Mouse (Mus musculus): ENCODE results near the gene Mthfd1l.

Mthfd1l gene

GRCm38 (mm10) chr10:4153031-4153430 lies 180.1 kb downstream of the Mthfd1l start:
- no peak for DNase-seq (ENCODE audit: low spot score in 2 of 2)

- no peak for DNase-seq (ENCODE audit: low spot score in 2 of 2)
These were observed 181.1 kb downstream of the Mthfd1l start for GRCm38 (mm10) chr10:4154035-4154434.

DNA sequence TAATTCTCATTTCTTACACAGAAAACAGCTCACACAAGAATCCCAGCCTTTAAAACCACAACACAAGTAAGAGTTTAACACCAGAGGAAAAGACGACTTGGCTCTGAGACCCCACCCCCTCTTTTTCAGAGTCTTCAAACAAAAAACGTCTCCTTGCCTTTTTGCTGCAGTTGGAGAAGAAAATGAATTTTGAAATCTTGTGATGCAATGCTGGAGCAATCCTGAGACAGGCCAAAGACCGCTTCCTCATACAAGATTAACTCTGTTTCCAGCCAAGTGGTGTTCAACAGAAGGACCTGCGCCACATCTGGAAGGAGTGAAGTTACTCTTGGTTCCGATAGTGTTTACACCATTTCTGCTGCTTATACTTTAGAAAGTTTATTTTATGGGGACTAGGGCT lies 182.6 kb downstream of the Mthfd1l start:
- no peak for DNase-seq (ENCODE audit: low spot score in 2 of 2)

DNA sequence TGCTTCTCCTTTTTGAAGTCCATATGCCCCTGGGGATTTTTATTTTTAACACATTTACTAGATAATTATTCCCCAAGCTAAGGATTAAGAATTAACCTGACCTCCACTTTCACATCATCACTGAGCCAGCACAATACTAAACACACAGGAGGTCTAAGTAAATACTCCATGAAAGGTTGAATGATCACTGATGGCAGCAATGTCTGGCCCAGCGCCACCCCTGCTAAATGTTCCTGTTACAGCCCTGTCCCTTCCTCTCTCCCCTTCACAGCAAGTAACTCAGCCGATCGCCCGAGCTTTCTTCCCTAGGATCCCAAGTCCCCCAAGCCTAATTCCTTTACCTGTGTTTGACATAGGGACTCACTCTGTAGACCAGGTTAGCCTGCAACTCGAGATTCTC lies 185.6 kb downstream of the Mthfd1l start:
- no peak for DNase-seq (ENCODE audit: low spot score in 2 of 2)

DNA sequence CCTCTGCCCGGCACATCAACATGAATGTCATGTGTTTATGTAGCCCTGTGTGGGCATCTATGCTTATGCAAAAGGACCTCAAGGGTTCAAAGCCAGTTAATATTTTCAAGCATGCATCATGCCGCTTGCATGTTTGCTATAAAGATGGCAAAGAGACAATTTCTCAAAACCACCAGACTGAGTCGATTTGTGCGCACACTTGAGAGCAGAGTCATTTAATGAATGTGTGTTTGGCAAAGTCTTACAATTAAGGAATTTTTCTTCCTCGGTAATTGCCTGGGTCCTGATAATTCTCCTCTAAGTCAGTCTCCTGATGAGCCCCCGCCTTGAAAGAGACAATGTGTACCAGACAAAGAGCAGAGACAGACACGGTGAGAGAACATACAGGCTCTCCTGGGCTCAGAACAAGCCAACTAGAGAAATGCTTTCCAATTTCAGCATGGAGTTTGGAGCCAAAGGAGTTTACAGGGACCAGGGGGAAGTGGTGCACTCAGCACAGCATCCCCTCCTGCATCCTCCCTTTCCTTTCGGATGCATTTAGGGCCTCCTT lies 186.7 kb downstream of the Mthfd1l start:
- DNase-seq (ENCODE audit: low spot score in 2 of 2), result no peak

DNA sequence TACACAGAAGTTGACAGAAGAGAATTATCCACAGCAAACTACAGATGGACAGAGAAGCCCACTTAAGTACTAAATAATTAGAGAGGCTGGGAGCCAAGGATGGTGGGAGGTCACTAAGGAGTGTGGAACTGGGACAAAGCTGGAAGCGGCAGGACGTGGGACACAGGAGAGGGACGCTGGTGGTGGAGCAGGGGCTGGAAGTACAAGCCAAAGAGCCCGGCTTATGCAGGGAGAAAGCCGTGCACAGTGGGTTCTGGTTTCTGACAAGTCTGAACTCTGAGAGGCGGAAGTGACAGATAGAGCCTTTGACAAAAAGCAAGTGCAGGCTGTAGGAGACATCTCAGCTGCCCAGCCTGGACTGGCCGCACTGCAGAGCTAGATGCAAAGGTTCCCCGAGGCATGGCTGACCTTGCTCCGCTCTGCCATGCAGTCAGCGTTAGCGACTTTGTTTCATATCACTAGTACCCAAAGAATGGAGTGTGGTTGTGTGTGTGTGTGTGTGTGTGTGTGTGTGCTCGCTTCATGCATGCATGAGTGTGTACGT lies 187.4 kb downstream of the Mthfd1l start:
- no peak for DNase-seq (ENCODE audit: low spot score in 2 of 2)

DNA sequence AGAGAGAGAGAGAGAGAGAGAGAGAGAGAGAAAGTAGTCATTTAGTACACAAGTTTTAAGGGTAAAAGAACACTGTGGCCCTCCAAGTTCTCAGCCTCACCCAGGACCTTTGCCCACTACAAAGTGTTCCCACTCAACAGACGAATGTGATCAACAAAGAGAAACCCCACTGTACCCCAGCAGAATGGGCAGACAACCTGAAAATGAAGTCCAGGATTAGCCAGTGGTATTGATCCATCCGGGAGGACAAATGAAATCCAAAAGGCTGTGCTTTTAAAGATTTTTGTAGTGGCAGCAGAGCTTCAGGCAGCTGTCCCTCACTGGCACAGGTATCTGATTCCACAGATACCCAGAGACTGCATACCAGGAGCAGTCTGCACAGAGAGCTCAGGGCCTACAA lies 189.1 kb downstream of the Mthfd1l start:
- no peak for DNase-seq (ENCODE audit: low spot score in 2 of 2)

DNA sequence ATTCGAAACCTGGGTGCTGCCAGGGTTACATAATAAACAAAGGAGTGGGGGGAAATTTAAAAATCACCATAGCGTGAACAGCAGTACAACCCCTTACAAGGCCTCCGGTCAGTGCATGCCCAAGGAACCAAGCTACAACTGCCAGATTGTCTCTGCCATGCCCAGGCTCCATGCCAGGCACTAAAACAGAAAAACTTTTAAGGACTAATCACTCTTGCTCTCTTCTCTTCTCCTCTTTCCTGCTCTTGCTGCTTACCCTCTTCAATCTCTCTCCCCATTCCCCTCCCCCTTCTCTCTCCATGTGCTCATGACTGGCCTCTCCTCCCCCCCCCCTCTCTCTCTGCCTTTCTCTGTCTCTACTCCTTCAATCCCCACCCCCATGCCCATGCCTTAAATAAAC lies 190.1 kb downstream of the Mthfd1l start:
- no peak for DNase-seq (ENCODE audit: low spot score in 2 of 2)

DNA sequence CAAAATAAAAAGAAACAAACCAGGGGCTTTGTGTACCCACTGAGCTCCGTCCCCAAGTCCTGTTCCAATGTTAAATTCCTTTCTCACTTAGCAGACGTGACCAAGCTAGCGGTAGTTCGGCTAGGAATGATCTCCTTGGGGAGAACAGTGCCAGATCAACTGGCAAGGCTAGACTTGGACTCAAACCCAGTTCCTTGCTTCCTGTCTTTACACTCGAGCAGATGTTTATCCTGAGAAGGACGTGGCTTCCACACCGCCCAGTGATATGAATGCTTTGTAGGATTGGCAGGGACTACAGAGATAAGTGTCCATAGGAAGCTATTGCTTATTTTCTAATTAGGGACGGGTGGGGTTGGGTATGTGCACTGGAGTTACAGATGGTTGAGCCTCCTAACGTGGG lies 191.8 kb downstream of the Mthfd1l start:
- DNase-seq (ENCODE audit: low spot score in 2 of 2), result no peak

GRCm38 (mm10) chr10:4168222-4168798 lies 195.4 kb downstream of the Mthfd1l start:
- DNase-seq (ENCODE audit: low spot score in 2 of 2), result no peak

GRCm38 (mm10) chr10:4174229-4174628 lies 201.3 kb downstream of the Mthfd1l start:
- no peak for DNase-seq (ENCODE audit: low spot score in 2 of 2)

DNA sequence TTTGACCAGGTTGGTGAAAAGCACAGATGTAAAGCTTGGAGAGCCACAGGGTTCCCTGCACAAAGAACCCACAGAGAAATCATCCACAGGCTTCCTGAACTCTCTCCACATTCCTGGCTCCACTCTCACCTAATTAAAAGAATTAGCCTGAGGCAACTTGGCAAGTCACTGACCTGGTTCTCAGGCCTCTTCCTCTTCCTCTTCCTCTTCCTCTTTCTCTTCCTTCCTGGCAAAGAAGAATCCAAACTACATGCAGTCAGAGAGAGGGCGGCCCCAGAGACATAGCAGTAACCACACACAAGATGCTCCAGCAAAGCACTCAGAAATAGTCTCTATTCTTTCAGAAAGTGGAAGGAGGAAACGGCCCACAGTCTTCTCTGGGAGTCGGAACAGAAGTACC lies 201.8 kb downstream of the Mthfd1l start:
- no peak for DNase-seq (ENCODE audit: low spot score in 2 of 2)

GRCm38 (mm10) chr10:4177285-4177684 lies 204.4 kb downstream of the Mthfd1l start:
- DNase-seq (ENCODE audit: low spot score in 2 of 2), result no peak

GRCm38 (mm10) chr10:4179049-4179790 lies 206.3 kb downstream of the Mthfd1l start:
- DNase-seq (ENCODE audit: low spot score in 2 of 2), result no peak

DNA sequence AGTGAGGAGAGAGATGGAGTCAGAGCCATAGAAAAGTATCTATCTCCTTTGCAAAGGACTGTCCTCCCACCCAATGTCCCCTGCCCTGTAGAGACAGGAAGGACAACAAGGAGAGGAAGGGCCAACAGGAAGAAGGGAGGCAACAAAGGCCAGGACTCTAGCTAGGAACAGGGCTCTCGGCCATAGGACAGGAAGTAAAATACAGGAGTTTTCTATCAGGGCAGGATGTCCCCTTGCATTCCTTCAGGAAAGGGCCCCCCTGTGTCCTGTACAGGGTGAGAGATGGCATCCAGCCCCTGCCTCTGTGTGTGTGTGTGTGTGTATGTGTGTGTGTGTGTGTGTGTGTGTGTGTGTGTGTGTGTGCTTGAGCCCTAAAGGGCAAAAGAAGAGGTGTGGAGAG lies 209.0 kb downstream of the Mthfd1l start:
- no peak for DNase-seq (ENCODE audit: low spot score in 2 of 2)

- no peak for DNase-seq (ENCODE audit: low spot score in 2 of 2)
These were observed 209.5 kb downstream of the Mthfd1l start for GRCm38 (mm10) chr10:4182406-4182805.

- DNase-seq (ENCODE audit: low spot score in 2 of 2), result no peak
These were observed 215.9 kb downstream of the Mthfd1l start for GRCm38 (mm10) chr10:4188614-4189402.

- DNase-seq (ENCODE audit: low spot score in 2 of 2), result no peak
These were observed 216.5 kb downstream of the Mthfd1l start for GRCm38 (mm10) chr10:4189422-4189821.

- no peak for DNase-seq (ENCODE audit: low spot score in 2 of 2)
These were observed 226.1 kb downstream of the Mthfd1l start for GRCm38 (mm10) chr10:4198978-4199377.

GRCm38 (mm10) chr10:4199926-4200325 lies 227.0 kb downstream of the Mthfd1l start:
- no peak for DNase-seq (ENCODE audit: low spot score in 2 of 2)

DNA sequence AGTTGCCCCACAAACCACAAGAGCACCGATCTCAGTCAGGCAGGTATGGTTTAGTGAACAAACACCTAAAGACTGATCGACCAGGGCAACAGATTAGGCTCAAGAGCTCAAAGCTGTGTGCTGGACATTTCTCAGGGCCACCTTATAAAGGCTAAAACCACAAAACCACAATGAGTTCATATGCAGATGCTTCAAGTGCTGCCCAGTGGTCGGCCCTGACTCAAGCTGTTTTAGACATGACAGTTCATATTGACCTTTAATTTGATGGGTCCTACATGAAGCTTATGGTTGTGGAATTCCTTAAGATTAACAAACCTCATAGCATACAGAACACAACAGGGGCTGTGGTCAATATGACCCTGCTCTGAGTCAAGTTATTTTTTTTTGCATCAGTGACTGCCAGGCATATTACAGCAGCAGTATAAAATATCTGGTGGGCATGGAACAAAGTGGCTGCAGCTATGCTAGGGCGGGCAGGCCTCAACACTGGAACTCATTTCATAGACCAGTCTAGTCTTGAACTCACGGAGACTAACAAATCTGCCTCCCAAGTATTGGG lies 227.7 kb downstream of the Mthfd1l start:
- DNase-seq (ENCODE audit: low spot score in 2 of 2), result no peak

DNA sequence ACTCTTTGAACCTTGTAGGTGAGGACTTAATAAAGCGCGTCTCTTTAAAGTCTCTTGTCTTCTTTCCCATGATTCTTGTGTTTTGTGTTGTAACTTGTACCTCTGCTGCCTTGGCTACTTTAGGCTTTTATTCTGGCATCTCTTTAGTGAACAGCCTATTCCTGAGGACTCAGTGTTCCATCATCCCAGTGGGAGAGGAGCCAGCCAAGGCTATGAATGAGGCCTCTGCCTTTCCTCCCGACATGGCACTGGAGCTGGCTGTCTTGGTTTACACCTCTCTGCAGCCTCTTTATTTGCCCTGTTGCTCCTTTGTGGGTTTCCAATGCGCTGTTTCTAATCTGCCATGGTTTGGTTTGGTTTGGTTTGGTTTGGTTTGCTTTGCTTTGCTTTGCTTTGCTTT lies 228.2 kb downstream of the Mthfd1l start:
- DNase-seq (ENCODE audit: low spot score in 2 of 2), result no peak

Measured in left cerebral cortex, adult 9 months (tissue).